Mouse (Mus musculus) MEL (cell line): ENCODE data around the gene Rbm33. TPM values are rescaled to one million over a fixed set of nuclear protein-coding genes. Genes with fewer than 3 reads are reported as not detected.

ENCODE experiments used
- DNase-seq: peaks from one replicate; pipeline ENCODE4 v3.0.0; 2011; ENCODE audit warnings: low read depth, low spot score
- H3K27ac ChIP-seq: 2 replicates; pipeline ENCODE4 v1.5.1; 2012; ENCODE audit warnings: low read depth, mild to moderate bottlenecking, control low read depth, low read length, moderate library complexity; ENCODE audit not compliant: control insufficient read depth
- H3K27me3 ChIP-seq, 2 experiments: fragments of 150-350 bp in 1 of 2; sonication (generic) in 1 of 2; 2 replicates each; pipeline ENCODE4 v1.6.1; 2012; ENCODE audit warnings: low read length in 2 of 2, mild to moderate bottlenecking in 2 of 2, improper control_type of control experiment in 1 of 2, moderate library complexity in 1 of 2; ENCODE audit not compliant: insufficient read depth in 2 of 2, control insufficient read depth in 1 of 2
- H3K36me3 ChIP-seq, 2 experiments: 2 replicates each; pipeline ENCODE4 v1.6.1; 2012 to 2014; ENCODE audit warnings: low read length in 2 of 2, improper control_type of control experiment in 1 of 2, inconsistent platforms in 1 of 2, mild to moderate bottlenecking in 1 of 2; ENCODE audit not compliant: insufficient read depth in 2 of 2, control insufficient read depth in 1 of 2
- H3K4me1 ChIP-seq, 2 experiments: fragments of 150-350 bp in 1 of 2; sonication (generic) in 1 of 2; 2 replicates each; pipeline ENCODE4 v1.6.1; 2012; ENCODE audit warnings: low read length in 2 of 2, improper control_type of control experiment in 1 of 2, mild to moderate bottlenecking in 1 of 2; ENCODE audit not compliant: insufficient read depth in 2 of 2, control insufficient read depth in 1 of 2
- H3K4me3 ChIP-seq, 2 experiments: fragments of 150-350 bp in 1 of 2; sonication (generic) in 1 of 2; 2 replicates each; pipeline ENCODE4 v1.5.1; 2012; ENCODE audit warnings: low read depth in 2 of 2, low read length in 2 of 2, mild to moderate bottlenecking in 2 of 2, moderate library complexity in 2 of 2, control low read depth in 1 of 2, improper control_type of control experiment in 1 of 2; ENCODE audit not compliant: control insufficient read depth in 1 of 2, insufficient read depth in 1 of 2
- H3K79me2 ChIP-seq: 2 replicates; pipeline ENCODE4 v1.6.1; 2012; ENCODE audit warnings: mild to moderate bottlenecking, low read length, moderate library complexity; ENCODE audit not compliant: control insufficient read depth, poor library complexity, insufficient read depth
- H3K9ac ChIP-seq: 2 replicates; pipeline ENCODE4 v1.6.1; 2012; ENCODE audit warnings: low read depth, mild to moderate bottlenecking, control low read depth, low read length, moderate library complexity; ENCODE audit not compliant: control insufficient read depth, poor library complexity, severe bottlenecking
- H3K9me3 ChIP-seq: fragments of 150-350 bp; sonication (generic); replicated peaks from 2 replicates; pipeline ENCODE4 v1.6.1; 2012; ENCODE audit warnings: mild to moderate bottlenecking, low read length, improper control_type of control experiment, moderate library complexity; ENCODE audit not compliant: insufficient read depth
- BHLHE40 ChIP-seq: IDR thresholded peaks from 2 replicates; pipeline ENCODE4 v1.6.1; 2012; ENCODE audit warnings: low read depth, mild to moderate bottlenecking, inconsistent platforms, low read length, improper control_type of control experiment, borderline replicate concordance
- CHD1 ChIP-seq: IDR thresholded peaks from 2 replicates; pipeline ENCODE4 v1.6.1; 2012; ENCODE audit warnings: low read depth, mild to moderate bottlenecking, inconsistent platforms, low read length, improper control_type of control experiment
- CHD2 ChIP-seq: IDR thresholded peaks from 2 replicates; pipeline ENCODE4 v1.6.1; 2011; ENCODE audit warnings: low read length, improper control_type of control experiment
- HCFC1 ChIP-seq: IDR thresholded peaks from 2 replicates; pipeline ENCODE4 v1.6.1; 2012; ENCODE audit warnings: low read depth, mild to moderate bottlenecking, inconsistent platforms, low read length, improper control_type of control experiment, moderate library complexity
- KAT2A ChIP-seq: conservative IDR thresholded peaks from 2 replicates; pipeline ENCODE4 v1.6.1; 2012; ENCODE audit warnings: low read depth, low read length, improper control_type of control experiment, inconsistent platforms
- MAX ChIP-seq: IDR thresholded peaks from 2 replicates; pipeline ENCODE4 v1.6.1; 2011; ENCODE audit warnings: low read length, improper control_type of control experiment
- MEF2A ChIP-seq: IDR thresholded peaks from 2 replicates; pipeline ENCODE4 v1.6.1; 2014; ENCODE audit warnings: low read depth, mild to moderate bottlenecking, inconsistent platforms, low read length, improper control_type of control experiment; ENCODE audit not compliant: poor library complexity, insufficient replicate concordance, severe bottlenecking; ENCODE audit errors: extremely low read depth
- MYC ChIP-seq: IDR thresholded peaks from 2 replicates; pipeline ENCODE4 v1.6.1; 2011; ENCODE audit warnings: low read depth, mild to moderate bottlenecking, low read length, improper control_type of control experiment, moderate library complexity
- NELFE ChIP-seq: IDR thresholded peaks from 2 replicates; pipeline ENCODE4 v1.6.1; 2011; ENCODE audit warnings: low read depth, low read length, improper control_type of control experiment
- RAD21 ChIP-seq: IDR thresholded peaks from 2 replicates; pipeline ENCODE4 v1.6.1; 2011; ENCODE audit warnings: mild to moderate bottlenecking, low read depth, low read length, improper control_type of control experiment
- RCOR1 ChIP-seq: IDR thresholded peaks from 2 replicates; pipeline ENCODE4 v1.6.1; 2012; ENCODE audit warnings: low read depth, mild to moderate bottlenecking, inconsistent platforms, low read length, improper control_type of control experiment
- TCF12 ChIP-seq: IDR thresholded peaks from 2 replicates; pipeline ENCODE4 v1.6.1; 2014; ENCODE audit warnings: low read depth, mild to moderate bottlenecking, inconsistent platforms, low read length, improper control_type of control experiment, moderate library complexity
- USF1 ChIP-seq: IDR thresholded peaks from 2 replicates; pipeline ENCODE4 v1.6.1; 2014; ENCODE audit warnings: low read depth, mild to moderate bottlenecking, inconsistent platforms, low read length, improper control_type of control experiment, moderate library complexity
- USF2 ChIP-seq, 2 experiments: IDR thresholded peaks; 2 replicates each; pipeline ENCODE4 v1.6.1; 2011 to 2012; ENCODE audit warnings: improper control_type of control experiment in 2 of 2, low read length in 2 of 2, borderline replicate concordance in 1 of 2, inconsistent platforms in 1 of 2, low read depth in 1 of 2, mild to moderate bottlenecking in 1 of 2; ENCODE audit not compliant: insufficient read depth in 1 of 2
- ZC3H11A ChIP-seq: IDR thresholded peaks from 2 replicates; pipeline ENCODE4 v1.6.1; 2012; ENCODE audit warnings: low read depth, mild to moderate bottlenecking, inconsistent platforms, low read length, improper control_type of control experiment
- ZNF384 ChIP-seq: IDR thresholded peaks from 2 replicates; pipeline ENCODE4 v1.6.1; 2012; ENCODE audit warnings: low read depth, mild to moderate bottlenecking, inconsistent platforms, low read length, improper control_type of control experiment
- polyA plus RNA-seq, 2 experiments: library from polyadenylated mRNA; stranded (reverse) in 1 of 2; unstranded in 1 of 2; fragments of >175 nt in 1 of 2; fragments of >200 nt in 1 of 2; gene quantifications; 2 replicates each; pipeline versions ENCODE4 v1.2.1 to v1.2.4; 2012; ENCODE audit warnings: low replicate concordance in 2 of 2, low read depth in 1 of 2; ENCODE audit not compliant: insufficient read length in 2 of 2, insufficient read depth in 1 of 2, missing spikeins in 1 of 2
- total RNA-seq: library from RNA; depleted of rRNA; stranded (reverse); fragments of 300-350 nt; gene quantifications from 2 replicates; pipeline ENCODE4 v1.2.3, GENCODE M21; 2012

Rbm33 gene
- total and polyA plus RNA-seq, 3 experiments = 14.6 to 60.3 TPM; not detected in 1

- no peaks in the 10 kb centered on the region for H3K36me3 ChIP-seq
- H3K4me3 ChIP-seq = no peak overlapping the region
- H3K9ac ChIP-seq = no peak overlapping the region
- no peaks in the 10 kb centered on the region for H3K79me2 ChIP-seq
- TF ChIP-seq TCF12 (no peak), MEF2A (no peak), ZNF384 (no peak), HCFC1 (no peak)
- TF ChIP-seq, all 39 proteins: peak for 0
- DNase-seq = no peak
- Histone ChIP-seq H3K27ac (no peak overlapping the region), H3K9me3 (no peaks in the 10 kb centered on the region), H3K27me3 (no peaks in the 10 kb centered on the region), H3K4me1 (no peaks in the 10 kb centered on the region)
These were observed 143.8 kb downstream of the Rbm33 start for GRCm38 (mm10) chr5:28460556-28461350.

DNA sequence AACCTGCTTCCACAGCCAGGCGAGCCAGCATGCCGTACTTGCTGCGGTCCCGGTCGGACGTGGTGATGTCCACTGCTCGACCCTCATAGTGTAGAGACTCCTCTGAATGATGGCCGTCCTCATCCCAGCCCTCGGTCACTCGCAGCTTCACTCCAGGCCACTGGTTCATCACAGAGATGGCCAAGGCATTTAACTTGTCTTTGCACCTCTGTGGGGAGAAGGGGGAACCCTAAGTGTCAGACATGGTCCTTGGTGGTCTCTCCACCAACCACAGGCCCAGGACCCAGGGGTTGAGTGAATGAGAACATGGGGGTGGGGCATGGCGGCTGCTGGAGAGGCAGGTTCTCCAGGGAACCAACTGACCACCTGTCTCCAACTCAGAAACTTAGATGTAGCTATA, 144.5 kb downstream of the Rbm33 start:
- Histone ChIP-seq H3K9me3 (no peaks in the 10 kb centered on the region), H3K79me2 (no peaks in the 10 kb centered on the region), H3K27me3 (no peaks in the 10 kb centered on the region), H3K27ac (no peak overlapping the region), H3K9ac (no peak overlapping the region), H3K4me1 (no peaks in the 10 kb centered on the region), H3K4me3 (no peak overlapping the region), H3K36me3 (no peaks in the 10 kb centered on the region)
- no peak for DNase-seq
- TF ChIP-seq USF1 (no peak), CHD1 (no peak), CHD2 (no peak), MEF2A (no peak), BHLHE40 (no peak), NELFE (no peak), MYC (no peak), KAT2A (no peak), RCOR1 (no peak), USF2 (IDR thresholded peaks at IDR 0.05; ENCODE audit: borderline replicate concordance in 1 of 2, insufficient read depth in 1 of 2, low read depth in 1 of 2, low read length in 2 of 2) (no peak), RAD21 (no peak), MAX (no peak), ZC3H11A (no peak)
